Mouse (Mus musculus) embryonic fibroblast, embryonic 13.5 days (primary cell): ENCODE measurements around the gene Abca17. TPM values are rescaled to one million over a fixed set of nuclear protein-coding genes. Genes with fewer than 3 reads are reported as not detected.

Source experiments
- H3K27ac ChIP-seq: 2 replicates; pipeline ENCODE4 v1.5.1; 2012; ENCODE audit warnings: low read length, control low read depth, inconsistent platforms; ENCODE audit not compliant: insufficient read depth
- H3K4me1 ChIP-seq: 2 replicates; pipeline ENCODE4 v1.6.1; 2011; ENCODE audit warnings: low read length; ENCODE audit not compliant: control insufficient read depth, insufficient read depth
- H3K4me3 ChIP-seq: 2 replicates; pipeline ENCODE4 v1.5.1; 2011; ENCODE audit warnings: mild to moderate bottlenecking, control low read depth, low read length; ENCODE audit not compliant: insufficient read depth
- CTCF ChIP-seq: IDR thresholded peaks from 2 replicates; pipeline ENCODE4 v1.5.1; 2011; ENCODE audit warnings: mild to moderate bottlenecking, control low read depth, low read length, moderate library complexity, borderline replicate concordance; ENCODE audit not compliant: insufficient read depth
- POLR2A ChIP-seq: IDR thresholded peaks from 2 replicates; pipeline ENCODE4 v1.6.1; 2011; ENCODE audit warnings: low read depth, mild to moderate bottlenecking, control low read depth, low read length, moderate library complexity
- polyA plus RNA-seq: library from polyadenylated mRNA; stranded (reverse); fragments of >200 nt; gene quantifications from 2 replicates; pipeline ENCODE4 v1.2.4, GENCODE M21; 2011; ENCODE audit warnings: low read depth; ENCODE audit not compliant: missing spikeins, insufficient read length

Gene Abca17
- polyA plus RNA-seq, 1 experiment = not detected

DNA sequence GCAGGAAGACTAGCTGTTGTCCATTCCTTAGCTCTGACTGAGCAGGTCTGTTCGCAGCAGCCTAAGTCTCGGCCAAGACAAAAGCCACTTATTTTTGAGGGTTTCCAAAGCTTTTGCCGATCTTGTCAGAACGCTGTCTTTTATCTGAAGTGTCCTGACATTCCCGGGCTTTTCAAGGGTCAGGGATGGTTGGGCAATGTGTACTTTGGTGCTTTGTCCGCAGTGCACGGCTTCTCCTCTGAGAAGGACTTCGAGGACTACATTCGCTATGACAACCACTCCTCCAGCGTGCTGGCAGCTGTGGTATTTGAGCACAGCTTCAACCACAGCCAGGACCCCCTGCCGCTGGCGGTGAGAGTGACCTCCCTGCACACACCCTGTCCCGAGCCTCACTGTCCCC, 15.0 kb upstream of the Abca17 start:
- TF ChIP-seq POLR2A (no peak), CTCF (no peak)
- H3K4me1 ChIP-seq = no peaks in the 10 kb centered on the region
- no peak overlapping the region for H3K27ac ChIP-seq
- no peak overlapping the region for H3K4me3 ChIP-seq

DNA sequence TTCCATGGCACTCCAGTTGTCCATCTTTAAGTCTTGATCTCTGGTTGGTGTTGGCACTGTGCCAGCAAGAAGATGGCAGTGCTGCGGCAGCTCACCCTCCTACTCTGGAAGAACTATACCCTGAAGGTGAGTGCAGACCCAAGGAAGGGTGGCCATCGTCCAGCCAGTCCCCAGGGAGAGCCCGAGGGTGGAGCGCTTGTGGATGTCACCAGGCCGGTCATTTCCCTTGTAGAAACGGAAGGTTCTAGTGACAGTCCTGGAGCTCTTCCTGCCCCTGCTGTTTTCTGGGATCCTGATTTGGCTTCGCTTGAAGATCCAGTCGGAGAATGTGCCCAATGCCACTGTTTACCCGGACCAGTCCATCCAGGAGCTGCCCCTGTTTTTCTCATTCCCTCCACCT, 13.6 kb upstream of the Abca17 start:
- TF ChIP-seq CTCF (no peak), POLR2A (no peak)

GRCm38 (mm10) chr17:24362527-24362926, 11.7 kb upstream of the Abca17 start:
- no peak overlapping the region for H3K27ac ChIP-seq
- no peaks in the 10 kb centered on the region for H3K4me1 ChIP-seq
- no peak overlapping the region for H3K4me3 ChIP-seq
- TF ChIP-seq POLR2A (no peak), CTCF (no peak)

More for the DNA sequence above, 13.6 kb upstream of the Abca17 start:
- no peaks in the 10 kb centered on the region for H3K4me1 ChIP-seq
- no peak overlapping the region for H3K27ac ChIP-seq
- H3K4me3 ChIP-seq = no peak overlapping the region

- TF ChIP-seq CTCF (no peak), POLR2A (no peak)
- H3K4me3 ChIP-seq = no peak overlapping the region
- H3K4me1 ChIP-seq = no peaks in the 10 kb centered on the region
- H3K27ac ChIP-seq = no peak overlapping the region
Observed at GRCm38 (mm10) chr17:24361291-24361690, 10.4 kb upstream of the Abca17 start.

DNA sequence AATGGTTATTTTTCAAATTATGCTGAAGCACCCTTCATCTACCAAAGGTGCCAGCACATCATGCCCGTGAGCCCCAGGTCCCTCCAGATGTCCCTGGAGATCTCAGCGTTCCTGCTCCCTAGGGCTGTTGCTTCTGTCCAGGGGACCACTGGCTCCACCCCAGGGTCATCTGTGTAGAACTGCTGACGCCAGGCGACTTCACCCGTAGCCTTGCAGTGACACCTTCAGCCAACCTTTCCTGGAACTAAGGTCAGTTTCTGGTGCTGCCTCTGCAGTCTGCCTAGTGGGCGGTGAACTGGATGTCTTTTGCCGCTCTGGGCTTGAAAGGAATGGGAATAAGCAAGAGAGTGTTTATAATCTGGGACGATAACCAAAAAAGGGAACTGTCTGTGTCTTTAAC, 10.0 kb upstream of the Abca17 start:
- TF ChIP-seq POLR2A (no peak), CTCF (no peak)
- H3K27ac ChIP-seq = no peak overlapping the region
- H3K4me1 ChIP-seq = no peaks in the 10 kb centered on the region
- no peak overlapping the region for H3K4me3 ChIP-seq

GRCm38 (mm10) chr17:24359903-24360302, 9.0 kb upstream of the Abca17 start:
- no peak for TF ChIP-seq POLR2A
- no peak overlapping the region for H3K27ac ChIP-seq

GRCm38 (mm10) chr17:24359006-24359405, 8.1 kb upstream of the Abca17 start:
- Histone ChIP-seq H3K4me3 (no peak overlapping the region), H3K27ac (no peak overlapping the region), H3K4me1 (no peaks in the 10 kb centered on the region)
- TF ChIP-seq CTCF = no peak
- TF ChIP-seq POLR2A = no peak

More at GRCm38 (mm10) chr17:24359903-24360302, 9.0 kb upstream of the Abca17 start:
- Histone ChIP-seq H3K4me3 (no peak overlapping the region), H3K4me1 (no peaks in the 10 kb centered on the region)

DNA sequence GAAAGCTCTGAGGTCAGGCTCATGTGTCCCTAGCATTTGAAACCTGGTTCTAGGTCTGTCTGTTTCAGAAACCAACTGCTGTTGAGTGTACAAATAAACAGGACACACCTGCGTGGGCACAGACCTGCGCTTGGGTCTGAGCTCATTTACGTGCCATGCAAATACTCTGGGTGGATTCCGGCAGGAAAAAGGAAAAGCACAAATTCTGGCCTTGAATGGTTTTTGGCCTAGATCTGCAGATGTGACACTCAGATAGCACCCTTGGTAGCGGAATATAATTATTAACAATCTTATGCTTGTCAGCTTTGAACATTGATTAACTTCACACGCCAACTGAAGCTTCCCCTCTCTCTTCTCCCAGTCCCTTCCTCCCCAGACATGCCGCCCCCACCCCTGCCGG, 4.4 kb upstream of the Abca17 start:
- no peak for TF ChIP-seq POLR2A
- TF ChIP-seq CTCF = no peak
- H3K4me3 ChIP-seq = no peak overlapping the region

DNA sequence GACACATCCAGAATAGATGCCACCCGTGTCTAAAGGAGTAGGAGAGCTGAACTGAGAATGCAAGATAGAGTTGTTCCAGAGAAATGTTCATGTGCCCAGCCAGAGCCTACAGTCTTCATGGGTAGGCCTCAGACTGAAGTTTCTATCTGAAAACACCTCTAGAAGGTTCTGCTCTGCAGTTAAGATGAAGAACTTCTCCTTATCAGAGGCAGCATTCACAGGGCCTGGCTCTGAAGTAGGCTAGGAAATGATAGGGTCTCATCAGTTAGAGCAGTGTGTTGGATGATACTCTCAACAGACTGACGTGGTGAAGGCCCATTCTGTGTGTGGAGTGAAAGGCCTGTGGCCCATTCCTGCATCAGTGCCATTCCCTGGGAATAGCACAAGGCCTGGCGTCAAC, 3.1 kb upstream of the Abca17 start:
- no peak overlapping the region for H3K27ac ChIP-seq
- no peak for TF ChIP-seq POLR2A
- TF ChIP-seq CTCF = no peak
- no peak overlapping the region for H3K4me3 ChIP-seq
- H3K4me1 ChIP-seq = no peaks in the 10 kb centered on the region

More for the DNA sequence above, 4.4 kb upstream of the Abca17 start:
- no peak overlapping the region for H3K27ac ChIP-seq
- H3K4me1 ChIP-seq = no peaks in the 10 kb centered on the region

- H3K4me1 ChIP-seq = no peaks in the 10 kb centered on the region
- no peak for TF ChIP-seq CTCF
- H3K4me3 ChIP-seq = peak overlapping the region; percentile 59
- no peak overlapping the region for H3K27ac ChIP-seq
Observed at GRCm38 (mm10) chr17:24352370-24353194, 1.7 kb upstream of the Abca17 start.

DNA sequence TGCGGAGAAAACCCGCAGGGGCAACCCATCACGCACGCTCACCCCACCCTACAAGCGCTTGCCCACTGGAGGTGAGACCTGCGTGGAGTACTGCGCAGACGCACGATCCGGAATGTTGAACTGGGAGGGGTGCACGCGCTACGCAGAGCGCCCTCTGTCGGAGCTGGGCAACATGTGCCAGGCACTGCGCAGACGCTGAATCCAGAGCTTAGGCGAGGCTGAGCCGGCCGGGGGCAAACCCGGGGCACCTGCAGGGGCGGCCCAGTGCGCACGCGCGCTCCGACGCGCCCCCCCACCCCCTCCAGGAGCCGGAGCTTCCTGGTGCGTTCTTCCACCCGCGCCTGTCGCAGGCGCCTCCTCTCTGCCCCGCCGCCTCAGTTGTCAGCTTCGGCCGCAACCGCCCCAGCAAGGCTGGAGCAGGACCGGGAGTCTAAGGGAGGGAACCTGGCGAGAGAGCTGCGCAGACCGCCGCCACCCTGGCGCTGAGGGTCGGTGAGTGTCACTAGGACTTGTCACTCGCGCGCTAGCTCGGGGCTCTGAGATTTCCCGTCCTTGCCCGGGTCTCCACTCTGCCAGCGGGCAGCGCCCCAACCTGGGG, 991 bp upstream of the Abca17 start, which contains the start of gene Abca3:
Gene Abca3, plus strand, starts transcription at position 191 of the 598 bp plus-strand sequence.
- Histone ChIP-seq H3K4me1 (no peaks in the 10 kb centered on the region), H3K4me3 (peak within 1 kb of the TSS; percentile 59), H3K27ac (no peak within 1 kb of the TSS)
- TF ChIP-seq CTCF (peak; percentile 99), POLR2A (peak; percentile 51)
